Mouse (Mus musculus): ENCODE results near the gene Olfr315.
"Not testable (repeated sequence)": the region's sequence is repeated elsewhere in the genome, so short reads cannot be mapped to it uniquely, and the experiment has no call there.

GRCm38 (mm10) chr11:58751096-58751495 lies 21.9 kb upstream of the Olfr315 start:
- TF ChIP-seq CTCF (IDR thresholded peaks at IDR 0.05; ENCODE audit: low read depth); EP300 (optimal IDR thresholded peaks at IDR 0.05): not testable (repeated sequence)
